Mouse (Mus musculus) splenic B cell, adult 2 months (primary cell): Measurements from ENCODE around the gene Rap1gap2.
"Not testable (repeated sequence)": the region's sequence is repeated elsewhere in the genome, so short reads cannot be mapped to it uniquely, and the experiment has no call there.

Experiments
- DNase-seq: peaks from one replicate; pipeline ENCODE4 v3.0.0-alpha.2; 2011; ENCODE audit warnings: low read depth, low spot score
- H3K27me3 ChIP-seq: 2 replicates; pipeline ENCODE4 v1.6.1; 2012; ENCODE audit warnings: mild to moderate bottlenecking, low read length, moderate library complexity, mixed read lengths; ENCODE audit not compliant: control insufficient read depth, poor library complexity, insufficient read depth, severe bottlenecking
- H3K36me3 ChIP-seq: 2 replicates; pipeline ENCODE4 v1.6.1; 2012; ENCODE audit warnings: mild to moderate bottlenecking, low read length, moderate library complexity, mixed read lengths; ENCODE audit not compliant: control insufficient read depth, poor library complexity, insufficient read depth, severe bottlenecking

The Rap1gap2 gene

GRCm38 (mm10) chr11:74597283-74597989, 13.3 kb downstream of the Rap1gap2 start:
- Histone ChIP-seq H3K36me3 (no peaks in the 10 kb centered on the region), H3K27me3 (no peaks in the 10 kb centered on the region)
- no peak for DNase-seq

- Histone ChIP-seq H3K27me3 (no peaks in the 10 kb centered on the region), H3K36me3 (no peaks in the 10 kb centered on the region)
- no peak for DNase-seq
Observed at GRCm38 (mm10) chr11:74592246-74592645, 18.5 kb downstream of the Rap1gap2 start.

- Histone ChIP-seq H3K36me3 (no peaks in the 10 kb centered on the region), H3K27me3 (no peaks in the 10 kb centered on the region)
- DNase-seq, result no peak
Observed at GRCm38 (mm10) chr11:74590691-74591090, 20.0 kb downstream of the Rap1gap2 start.

GRCm38 (mm10) chr11:74590239-74590596, 20.5 kb downstream of the Rap1gap2 start:
- no peaks in the 10 kb centered on the region for H3K27me3 ChIP-seq
- no peak for DNase-seq
- no peaks in the 10 kb centered on the region for H3K36me3 ChIP-seq

GRCm38 (mm10) chr11:74589401-74590238, 21.1 kb downstream of the Rap1gap2 start:
- DNase-seq, result no peak

GRCm38 (mm10) chr11:74586401-74586800, 24.3 kb downstream of the Rap1gap2 start:
- H3K27me3 ChIP-seq, result no peaks in the 10 kb centered on the region; the same call in 1 of the 2 replicates
- DNase-seq, result no peak
- H3K36me3 ChIP-seq, result no peaks in the 10 kb centered on the region

More at GRCm38 (mm10) chr11:74589401-74590238, 21.1 kb downstream of the Rap1gap2 start:
- Histone ChIP-seq H3K27me3 (no peaks in the 10 kb centered on the region; the same call in 1 of the 2 replicates), H3K36me3 (no peaks in the 10 kb centered on the region)

- DNase-seq, result peak; percentile 19
Observed at GRCm38 (mm10) chr11:74584946-74585723, 25.6 kb downstream of the Rap1gap2 start.

GRCm38 (mm10) chr11:74583824-74584349, 26.8 kb downstream of the Rap1gap2 start:
- no peaks in the 10 kb centered on the region for H3K36me3 ChIP-seq
- DNase-seq, result no peak
- no peaks in the 10 kb centered on the region; the same call in 1 of the 2 replicates for H3K27me3 ChIP-seq

More at GRCm38 (mm10) chr11:74584946-74585723, 25.6 kb downstream of the Rap1gap2 start:
- Histone ChIP-seq H3K36me3 (no peaks in the 10 kb centered on the region), H3K27me3 (no peaks in the 10 kb centered on the region; the same call in 1 of the 2 replicates)

- DNase-seq, result no peak
- no peaks in the 10 kb centered on the region; the same call in 1 of the 2 replicates for H3K27me3 ChIP-seq
- H3K36me3 ChIP-seq, result no peaks in the 10 kb centered on the region
Observed at GRCm38 (mm10) chr11:74582464-74582863, 28.3 kb downstream of the Rap1gap2 start.

- not testable (repeated sequence) for H3K36me3 ChIP-seq, H3K27me3 ChIP-seq
- peak; percentile 22 for DNase-seq
Observed at GRCm38 (mm10) chr11:74581333-74581732, 29.4 kb downstream of the Rap1gap2 start.

- no peak for DNase-seq
- Histone ChIP-seq H3K36me3 (no peaks in the 10 kb centered on the region), H3K27me3 (no peaks in the 10 kb centered on the region)
Observed at GRCm38 (mm10) chr11:74577068-74577467, 33.6 kb downstream of the Rap1gap2 start.

- DNase-seq, result peak; percentile 48
- H3K27me3 ChIP-seq, result no peaks in the 10 kb centered on the region
- H3K36me3 ChIP-seq, result no peaks in the 10 kb centered on the region
Observed at GRCm38 (mm10) chr11:74575940-74576339, 34.8 kb downstream of the Rap1gap2 start.

GRCm38 (mm10) chr11:74574768-74575434, 35.8 kb downstream of the Rap1gap2 start:
- H3K36me3 ChIP-seq, result no peaks in the 10 kb centered on the region
- no peak for DNase-seq
- H3K27me3 ChIP-seq, result no peaks in the 10 kb centered on the region

- Histone ChIP-seq H3K36me3 (no peaks in the 10 kb centered on the region), H3K27me3 (no peaks in the 10 kb centered on the region)
- DNase-seq, result peak; percentile 38
Observed at GRCm38 (mm10) chr11:74572459-74573061, 38.2 kb downstream of the Rap1gap2 start.
